19 mouse cellular contexts compared by ENCODE assay signal in the genomic region with DNA sequence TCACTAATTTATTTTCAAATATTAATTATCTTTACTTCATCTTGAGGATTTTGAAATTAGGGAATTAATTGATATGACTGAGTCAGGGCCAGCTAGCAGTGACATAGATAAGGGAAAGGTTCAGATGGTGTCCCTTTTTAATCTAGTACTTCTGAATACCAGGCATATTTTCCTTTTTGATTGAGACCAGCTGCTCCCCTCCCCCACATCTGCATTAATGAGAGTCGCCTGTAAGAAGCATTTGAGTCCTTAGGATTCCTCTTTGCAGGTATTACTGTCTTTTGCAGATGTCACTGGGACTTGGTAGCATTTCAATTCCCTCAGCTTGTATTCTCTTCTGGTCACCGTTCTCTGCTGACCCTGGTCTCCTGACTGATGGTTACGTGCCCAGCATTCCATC.
DNase-seq lines count a peak whose midpoint lies in the region; ATAC-seq and TF ChIP-seq lines count a peak whose summit lies in the region.
"Had no signal": no experiment of that assay in that cellular context is flagged by ENCODE, and none has a peak within 500 bp of the region (broad histone marks: within the 10 kb centered on the region; RNA-seq: fewer than 3 reads in every experiment).

No protein-coding gene starts in this region.

- TF ChIP-seq CTCF in thymus, adult 2 months (IDR thresholded peaks at IDR 0.05; ENCODE audit: borderline replicate concordance, control insufficient read depth, extremely low read depth, insufficient read depth, low read length, poor library complexity) = no peak

- WGBS in embryonic facial prominence, embryonic 10.5 days = 72% methylated on average over 3 of the region's 3 CpGs
- WGBS in thymus, adult 2 months = 94% methylated on average over 3 of the region's 3 CpGs

- H3K36me3 ChIP-seq in embryonic facial prominence, embryonic 10.5 days (replicated peaks) = peaks cover 80% of the 10 kb centered on the region
- H3K36me3 ChIP-seq in thymus, adult 2 months (ENCODE audit: control insufficient read depth, insufficient read depth, low read length) = no peaks in the 10 kb centered on the region

- no peak overlapping the region for H3K4me3 ChIP-seq in embryonic facial prominence, embryonic 10.5 days
- H3K4me3 ChIP-seq in thymus, adult 2 months (ENCODE audit: control insufficient read depth, insufficient read depth, low read length) = no peak overlapping the region
- H3K4me3 ChIP-seq: gastrocnemius, adult 2 months; heart, embryonic 13.5 days; intestine, embryonic 15.5 days; kidney, embryonic 15.5 days; limb, embryonic 12.5 days; liver, embryonic 12.5 days had no signal

- no peak for ATAC-seq in activated CD4-positive, CD25-positive, alpha-beta regulatory T cell, adult 4 months
- ATAC-seq: intestine, embryonic 15.5 days; liver, embryonic 12.5 days had no signal

- H3K27ac ChIP-seq in embryonic facial prominence, embryonic 10.5 days (replicated peaks) = peak overlapping the region; percentile 54; the same call in 1 of the 2 replicates
- H3K27ac ChIP-seq in thymus, adult 2 months (ENCODE audit: control insufficient read depth, insufficient read depth, low read length) = no peak overlapping the region
- H3K27ac ChIP-seq: gastrocnemius, adult 2 months; heart, embryonic 13.5 days; intestine, embryonic 15.5 days; kidney, embryonic 15.5 days; liver, embryonic 12.5 days had no signal

- no peaks in the 10 kb centered on the region for H3K27me3 ChIP-seq in embryonic facial prominence, embryonic 10.5 days (replicated peaks; ENCODE audit: low read depth, poor library complexity, severe bottlenecking)
- no peaks in the 10 kb centered on the region for H3K27me3 ChIP-seq in thymus, adult 2 months (ENCODE audit: control insufficient read depth, insufficient read depth, low read length)
- H3K27me3 ChIP-seq: heart, embryonic 13.5 days; intestine, embryonic 15.5 days; kidney, embryonic 15.5 days; limb, embryonic 12.5 days; liver, embryonic 12.5 days had no signal

- H3K4me1 ChIP-seq in embryonic facial prominence, embryonic 10.5 days = peaks cover 13% of the 10 kb centered on the region
- no peaks in the 10 kb centered on the region for H3K4me1 ChIP-seq in thymus, adult 2 months (replicated peaks; ENCODE audit: control insufficient read depth, insufficient read depth, low read length)
- H3K4me1 ChIP-seq: intestine, embryonic 15.5 days; limb, embryonic 12.5 days; liver, embryonic 12.5 days had no signal

- H3K9me3 ChIP-seq in embryonic facial prominence, embryonic 10.5 days = no peaks in the 10 kb centered on the region
- H3K9me3 ChIP-seq: heart, embryonic 13.5 days; intestine, embryonic 15.5 days; kidney, embryonic 15.5 days; limb, embryonic 12.5 days; liver, embryonic 12.5 days had no signal

- TF ChIP-seq POLR2A in thymus, adult 2 months (IDR thresholded peaks at IDR 0.05; ENCODE audit: control insufficient read depth, extremely low read depth, insufficient read depth, low read length, poor library complexity) = no peak

- DNase-seq in kidney, postnatal 10 days = peak; percentile 38
- no peak for DNase-seq in kidney, adult 11 months
- peak; percentile 40 for DNase-seq in embryonic facial prominence, embryonic 10.5 days (ENCODE audit: low spot score)
- DNase-seq in forelimb bud, embryonic 11.5 days (ENCODE audit: low read depth, low spot score) = peak; percentile 9
- peak; percentile 24 for DNase-seq in mesoderm, embryonic 11.5 days (ENCODE audit: low read depth, low spot score)
- no peak for DNase-seq in right cerebral cortex, postnatal 10 days (ENCODE audit: low spot score in 2 of 2)
- DNase-seq in thymus, adult 2 months = no peak
- DNase-seq: adrenal gland, adult 8-10 months; cerebellum, adult 9-10 months; gastrocnemius, adult 2 months; heart, adult 11 months; lung, adult 2 months; right cerebral cortex, postnatal 25 days had no signal

Comparison
In these comparisons a context has a peak if more than half of its experiments do, and no peak if none do; other contexts are left out.
1. DNase-seq: peak in kidney, postnatal 10 days (single experiment), embryonic facial prominence, embryonic 10.5 days (single experiment), forelimb bud, embryonic 11.5 days (single experiment) and mesoderm, embryonic 11.5 days (single experiment); none in kidney, adult 11 months (single experiment), right cerebral cortex, postnatal 10 days (0 of 2) and thymus, adult 2 months (single experiment).